Mouse (Mus musculus) thymus, adult 2 months (tissue): ENCODE measurements around the gene Pheta1. TPM values are rescaled to one million over a fixed set of nuclear protein-coding genes. Genes with fewer than 3 reads are reported as not detected.

Experiments used
- DNase-seq: peaks from one replicate; pipeline ENCODE4 v3.0.0; 2021
- H3K27ac ChIP-seq: fragments of 200-500 bp; 2 replicates; pipeline ENCODE4 v1.5.1; 2012; ENCODE audit warnings: low read length, control low read depth; ENCODE audit not compliant: control insufficient read depth, insufficient read depth
- H3K27me3 ChIP-seq: fragments of 200-500 bp; 2 replicates; pipeline ENCODE4 v1.6.1; 2012; ENCODE audit warnings: mild to moderate bottlenecking, low read length, moderate library complexity, mixed read lengths; ENCODE audit not compliant: control insufficient read depth, insufficient read depth
- H3K36me3 ChIP-seq: fragments of 200-500 bp; 2 replicates; pipeline ENCODE4 v1.6.1; 2012; ENCODE audit warnings: mild to moderate bottlenecking, low read length, moderate library complexity; ENCODE audit not compliant: control insufficient read depth, insufficient read depth
- H3K4me1 ChIP-seq: fragments of 200-500 bp; replicated peaks from 2 replicates; pipeline ENCODE4 v1.6.1; 2012; ENCODE audit warnings: low read length; ENCODE audit not compliant: control insufficient read depth, insufficient read depth
- H3K4me3 ChIP-seq: fragments of 200-500 bp; 2 replicates; pipeline ENCODE4 v1.5.1; 2012; ENCODE audit warnings: mild to moderate bottlenecking, low read length, control low read depth, moderate library complexity; ENCODE audit not compliant: control insufficient read depth, insufficient read depth
- CTCF ChIP-seq: fragments of 200-500 bp; IDR thresholded peaks from 2 replicates; pipeline ENCODE4 v1.5.1; 2012; ENCODE audit warnings: mild to moderate bottlenecking, control low read depth, low read length, moderate library complexity, borderline replicate concordance; ENCODE audit not compliant: control insufficient read depth, poor library complexity, insufficient read depth; ENCODE audit errors: extremely low read depth
- POLR2A ChIP-seq: fragments of 200-500 bp; IDR thresholded peaks from 2 replicates; pipeline ENCODE4 v1.6.1; 2012; ENCODE audit warnings: mild to moderate bottlenecking, low read length, control low read depth, moderate library complexity; ENCODE audit not compliant: control insufficient read depth, poor library complexity, insufficient read depth; ENCODE audit errors: extremely low read depth
- WGBS: fragments of 180-500 bp; shearing (Covaris S2); methylation state at CpG from one replicate; pipeline ENCODE4 v1.1.7; 2018; 5-methylcytosine and 5-hydroxymethylcytosine counted together
- polyA plus RNA-seq: library from polyadenylated mRNA; depleted of rRNA; stranded (reverse); fragments of >200 nt; gene quantifications from 2 replicates; pipeline ENCODE4 v1.2.3, GENCODE M21; 2012

Pheta1 gene
- polyA plus RNA-seq, 1 experiment = 25.3 TPM

- peak overlapping the region; percentile 6; the same call in 1 of the 2 replicates for H3K27ac ChIP-seq
- H3K27me3 ChIP-seq = no peaks in the 10 kb centered on the region
- H3K36me3 ChIP-seq = peaks cover 31% of the 10 kb centered on the region
- TF ChIP-seq CTCF (no peak), POLR2A (no peak)
- H3K4me1 ChIP-seq = peaks cover 23% of the 10 kb centered on the region; the same call in 1 of the 2 replicates
- WGBS = 15% methylated on average over 5 of the region's 5 CpGs
- DNase-seq = no peak
- H3K4me3 ChIP-seq = no peak overlapping the region
Observed at GRCm38 (mm10) chr5:121819559-121819958, 29.2 kb upstream of the Pheta1 start.

- Histone ChIP-seq H3K27me3 (no peaks in the 10 kb centered on the region), H3K4me3 (no peak overlapping the region), H3K27ac (no peak overlapping the region), H3K4me1 (peaks cover 23% of the 10 kb centered on the region; the same call in 1 of the 2 replicates), H3K36me3 (peaks cover 35% of the 10 kb centered on the region)
- DNase-seq = no peak
- no peak for TF ChIP-seq CTCF
- no peak for TF ChIP-seq POLR2A
- WGBS = 32% methylated on average over 2 of the region's 2 CpGs
Observed at GRCm38 (mm10) chr5:121820161-121820560, 28.6 kb upstream of the Pheta1 start.

GRCm38 (mm10) chr5:121820657-121821056 is 28.1 kb upstream of the Pheta1 start:
- WGBS = 69% methylated on average over 3 of the region's 3 CpGs
- TF ChIP-seq CTCF = no peak
- no peak for TF ChIP-seq POLR2A
- peaks cover 23% of the 10 kb centered on the region; the same call in 1 of the 2 replicates for H3K4me1 ChIP-seq
- no peaks in the 10 kb centered on the region for H3K27me3 ChIP-seq
- no peak overlapping the region for H3K27ac ChIP-seq
- H3K4me3 ChIP-seq = no peak overlapping the region
- peaks cover 38% of the 10 kb centered on the region for H3K36me3 ChIP-seq
- no peak for DNase-seq

- Histone ChIP-seq H3K27me3 (no peaks in the 10 kb centered on the region), H3K4me3 (no peak overlapping the region), H3K36me3 (peaks cover 34% of the 10 kb centered on the region), H3K4me1 (peaks cover 23% of the 10 kb centered on the region; the same call in 1 of the 2 replicates), H3K27ac (no peak overlapping the region)
- 76% methylated on average over 5 of the region's 5 CpGs for WGBS
- no peak for DNase-seq
- TF ChIP-seq CTCF (no peak), POLR2A (no peak)
Observed at GRCm38 (mm10) chr5:121821116-121821515, 27.7 kb upstream of the Pheta1 start.

GRCm38 (mm10) chr5:121821552-121821951 is 27.2 kb upstream of the Pheta1 start:
- peaks cover 35% of the 10 kb centered on the region for H3K36me3 ChIP-seq
- DNase-seq = no peak
- TF ChIP-seq POLR2A (no peak), CTCF (no peak)
- no peaks in the 10 kb centered on the region for H3K27me3 ChIP-seq
- H3K4me1 ChIP-seq = peaks cover 23% of the 10 kb centered on the region; the same call in 1 of the 2 replicates
- WGBS = 97% methylated on average over 5 of the region's 5 CpGs
- H3K4me3 ChIP-seq = no peak overlapping the region
- H3K27ac ChIP-seq = no peak overlapping the region

- DNase-seq = no peak
- Histone ChIP-seq H3K27ac (no peak overlapping the region), H3K4me3 (no peak overlapping the region), H3K36me3 (peaks cover 29% of the 10 kb centered on the region), H3K27me3 (no peaks in the 10 kb centered on the region), H3K4me1 (peaks cover 23% of the 10 kb centered on the region; the same call in 1 of the 2 replicates)
- 69% methylated on average over 7 of the region's 7 CpGs for WGBS
- TF ChIP-seq CTCF (no peak), POLR2A (no peak)
Observed at GRCm38 (mm10) chr5:121822786-121823505, 25.8 kb upstream of the Pheta1 start.
